Mouse (Mus musculus) thymus, adult 2 months (tissue): ENCODE results near the gene AI481877.

Source experiments
- CTCF ChIP-seq: fragments of 200-500 bp; IDR thresholded peaks from 2 replicates; pipeline ENCODE4 v1.5.1; 2012; ENCODE audit warnings: mild to moderate bottlenecking, control low read depth, low read length, moderate library complexity, borderline replicate concordance; ENCODE audit not compliant: control insufficient read depth, poor library complexity, insufficient read depth; ENCODE audit errors: extremely low read depth
- POLR2A ChIP-seq: fragments of 200-500 bp; IDR thresholded peaks from 2 replicates; pipeline ENCODE4 v1.6.1; 2012; ENCODE audit warnings: mild to moderate bottlenecking, low read length, control low read depth, moderate library complexity; ENCODE audit not compliant: control insufficient read depth, poor library complexity, insufficient read depth; ENCODE audit errors: extremely low read depth

DNA sequence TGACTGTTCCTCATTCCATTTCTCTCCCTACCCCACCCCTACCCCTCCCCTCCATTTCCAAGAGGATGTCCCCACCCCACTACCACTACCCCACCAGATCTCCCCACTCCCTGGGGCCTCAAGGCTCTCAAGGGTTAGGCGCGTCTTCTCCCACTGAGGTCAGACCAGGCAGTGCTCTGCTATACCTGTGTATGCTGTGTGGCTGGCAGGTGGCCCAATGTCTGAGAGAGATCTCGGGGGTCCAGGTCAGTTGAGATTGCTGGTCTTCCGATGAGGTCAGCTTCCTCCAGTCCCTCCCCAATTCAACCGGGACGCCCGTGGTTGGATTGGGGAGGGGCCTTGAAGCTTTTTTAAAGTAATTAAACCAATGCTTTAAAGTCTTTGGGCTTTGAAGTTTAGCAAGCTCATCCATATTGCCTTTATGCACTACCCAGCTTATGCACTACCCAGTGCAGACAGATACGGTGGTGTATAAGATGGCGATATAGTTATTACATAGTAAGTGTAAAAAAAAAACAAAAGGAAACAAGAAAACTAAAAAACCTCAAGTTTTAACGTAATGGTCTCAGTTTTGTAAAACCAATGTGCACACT, 104.4 kb downstream of the AI481877 start:
- TF ChIP-seq CTCF (no peak), POLR2A (no peak)
